Mouse (Mus musculus) adrenal gland, postnatal 36 days (tissue): ENCODE measurements around the gene Tbc1d15. TPM values are rescaled to one million over a fixed set of nuclear protein-coding genes. Genes with fewer than 3 reads are reported as not detected.

ENCODE experiments used
- DNase-seq, 2 experiments: peaks; one replicate each; pipeline ENCODE4 v3.0.0; 2021; ENCODE audit warnings: mixed read lengths in 1 of 2
- total RNA-seq, 2 experiments: library from RNA; stranded (reverse); gene quantifications; 2 replicates each; pipeline ENCODE4 v1.2.3; 2021

Gene Tbc1d15
- total RNA-seq, 2 experiments from 2014 or later, result 83.9 to 104 TPM

DNA sequence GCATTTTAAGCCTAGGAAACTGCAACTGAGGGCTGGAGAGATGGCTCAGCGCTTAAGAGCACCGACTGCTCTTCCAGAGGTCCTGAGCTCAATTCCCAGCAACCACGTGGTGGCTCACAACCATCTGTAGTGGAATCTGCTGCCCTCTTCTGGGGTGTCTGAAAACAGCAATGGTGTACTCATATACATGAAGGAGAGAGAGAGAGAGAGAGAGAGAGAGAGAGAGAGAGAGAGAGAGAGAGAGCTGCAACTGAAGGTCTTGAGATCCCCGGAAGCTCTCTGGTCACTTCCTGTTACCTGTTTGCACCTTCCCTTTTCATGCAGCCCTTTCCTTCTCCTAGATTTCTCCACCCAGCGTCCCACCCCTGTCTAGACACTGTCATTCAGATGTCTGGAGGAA is 91.0 kb downstream of the Tbc1d15 start:
- DNase-seq, result no peak

Other genes with a start within 250 kb of the Tbc1d15 start
- under 1 TPM in 1 of 2 experiments, not detected in 1; 0.10 TPM for gene Tph2, start 66.4 kb downstream of the Tbc1d15 start, total RNA-seq
- 10 to 100 TPM; 58.7 to 68.9 TPM for gene Rab21, start 64.1 kb upstream of the Tbc1d15 start, total RNA-seq
- 10 to 100 TPM; 25.0 to 41.2 TPM for gene Tmem19, start 111.0 kb upstream of the Tbc1d15 start, total RNA-seq
- 10 to 100 TPM; 15.3 to 15.9 TPM for gene Thap2, start 133.0 kb upstream of the Tbc1d15 start, total RNA-seq
- 10 to 100 TPM; 38.1 to 50.9 TPM for gene Zfc3h1, start 133.5 kb upstream of the Tbc1d15 start, total RNA-seq